Mouse (Mus musculus): Measurements from ENCODE around the gene Ankrd34b. TPM values are rescaled to one million over a fixed set of nuclear protein-coding genes. Genes with fewer than 3 reads are reported as not detected.
A peak's percentile ranks its signal among the peaks of the same experiment; 100 is the strongest.

Ankrd34b gene
- total and polyA plus RNA-seq, 2 experiments from 2014 or later = 5.0 to 5.9 TPM

DNA sequence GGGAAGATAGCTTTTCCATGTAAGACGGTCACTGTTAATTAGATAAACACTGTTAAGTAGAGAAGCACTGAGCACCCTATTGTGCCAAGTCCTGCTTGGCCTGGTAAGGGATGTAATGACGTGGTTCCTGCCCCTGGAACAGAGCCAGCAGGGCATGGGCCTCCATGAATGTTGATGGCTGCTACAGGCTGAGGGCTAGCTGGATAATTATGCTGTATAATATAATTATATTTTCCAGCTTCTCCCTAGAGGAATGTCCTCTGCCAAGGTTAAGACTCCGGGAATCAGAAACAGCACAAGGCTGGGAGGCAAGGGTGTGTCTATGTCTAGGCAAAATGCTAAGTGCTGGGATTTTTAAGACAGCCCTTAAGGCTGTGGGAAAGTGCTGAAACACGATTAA is 65.1 kb downstream of the Ankrd34b start:
- Histone ChIP-seq H3K27me3 (ENCODE audit: insufficient read depth, low read length) (no peaks in the 10 kb centered on the region), H3K36me3 (ENCODE audit: insufficient read depth, low read length) (peaks cover 16% of the 10 kb centered on the region; the same call in 1 of the 2 replicates), H3K9ac (replicated peaks; ENCODE audit: low read length) (no peak overlapping the region), H3K9me3 (ENCODE audit: low read length) (no peaks in the 10 kb centered on the region), H3K4me3 (ENCODE audit: low read length) (no peak overlapping the region), H3K4me1 (ENCODE audit: insufficient read depth, low read length) (no peaks in the 10 kb centered on the region), H3K27ac (no peak overlapping the region), H3K4me2 (ENCODE audit: low read depth, low read length) (no peak overlapping the region)
- TF ChIP-seq CTCF (IDR thresholded peaks at IDR 0.05; ENCODE audit: low read depth) = no peak
- 55% methylated on average over 4 of the region's 4 CpGs for WGBS
- ATAC-seq (0 out of 2 replicates have a peak, but pooled peaks have one; percentile 35), DNase-seq (ENCODE audit: low spot score) (no peak)

Other genes with a start within 250 kb of the Ankrd34b start
- gene Gm20379, start 119.9 kb upstream of the Ankrd34b start, total RNA-seq (2014; rRNA removed) = not detected in 2 replicates
- 0.73 and 0.83 TPM in 2 replicates for gene Gm20379, start 119.9 kb upstream of the Ankrd34b start, polyA plus RNA-seq (2015; fragmentation: Nextera tagmentation; extraction: Ambion mirVana)
- 4.1 and 4.3 TPM in 2 replicates for gene Dhfr, start 71.2 kb upstream of the Ankrd34b start, total RNA-seq (2014; rRNA removed)
- gene Dhfr, start 71.2 kb upstream of the Ankrd34b start, polyA plus RNA-seq (2015; fragmentation: Nextera tagmentation; extraction: Ambion mirVana) = 4.5 and 5.3 TPM in 2 replicates
- 14.4 and 15.0 TPM in 2 replicates for gene Msh3, start 70.9 kb upstream of the Ankrd34b start, total RNA-seq (2014; rRNA removed)
- 21.1 and 21.9 TPM in 2 replicates for gene Msh3, start 70.9 kb upstream of the Ankrd34b start, polyA plus RNA-seq (2015; fragmentation: Nextera tagmentation; extraction: Ambion mirVana)
- 4.1 and 10.4 TPM in 2 replicates for gene Fam151b, start 58.1 kb downstream of the Ankrd34b start, total RNA-seq (2014; rRNA removed)
- gene Fam151b, start 58.1 kb downstream of the Ankrd34b start, polyA plus RNA-seq (2015; fragmentation: Nextera tagmentation; extraction: Ambion mirVana) = 0.16 TPM in 1 of 2 replicates, not detected in the other
- gene Zfyve16, start 105.0 kb downstream of the Ankrd34b start, total RNA-seq (2014; rRNA removed) = 10.6 and 13.5 TPM in 2 replicates
- gene Zfyve16, start 105.0 kb downstream of the Ankrd34b start, polyA plus RNA-seq (2015; fragmentation: Nextera tagmentation; extraction: Ambion mirVana) = 5.7 and 6.4 TPM in 2 replicates
- not detected in 2 replicates for gene Spz1, start 150.3 kb downstream of the Ankrd34b start, total RNA-seq (2014; rRNA removed)
- not detected in 2 replicates for gene Spz1, start 150.3 kb downstream of the Ankrd34b start, polyA plus RNA-seq (2015; fragmentation: Nextera tagmentation; extraction: Ambion mirVana)
- gene Serinc5, start 185.2 kb downstream of the Ankrd34b start, total RNA-seq (2014; rRNA removed) = 42.8 and 52.5 TPM in 2 replicates
- gene Serinc5, start 185.2 kb downstream of the Ankrd34b start, polyA plus RNA-seq (2015; fragmentation: Nextera tagmentation; extraction: Ambion mirVana) = 14.3 and 14.8 TPM in 2 replicates

All from hindbrain, postnatal 0 days (tissue).